Mouse (Mus musculus) heart, postnatal 0 days (tissue): ENCODE results near the gene Scn1b. TPM values are rescaled to one million over a fixed set of nuclear protein-coding genes. Genes with fewer than 3 reads are reported as not detected.

Source experiments
- ATAC-seq: fragments of 200-750 bp; cut with Nextera tagmentation; 2 replicates; pipeline ENCODE4 v1.8.0; 2017; ENCODE audit warnings: low read depth, moderate number of reproducible peaks, moderate library complexity; ENCODE audit not compliant: insufficient read depth
- DNase-seq: peaks from one replicate; pipeline ENCODE4 v3.0.0-alpha.2; 2016; ENCODE audit warnings: low spot score
- H3K27ac ChIP-seq: fragments of 300-500 bp; sonication (generic); 2 replicates; pipeline ENCODE4 v1.5.1; 2014; ENCODE audit warnings: low read depth, mild to moderate bottlenecking
- H3K27me3 ChIP-seq: fragments of 300-500 bp; sonication (generic); 2 replicates; pipeline ENCODE4 v1.6.1; 2014; ENCODE audit warnings: low read length, mixed read lengths; ENCODE audit not compliant: control insufficient read depth, insufficient read depth
- H3K36me3 ChIP-seq: fragments of 300-500 bp; sonication (generic); replicated peaks from 2 replicates; pipeline ENCODE4 v1.6.1; 2014; ENCODE audit warnings: low read length, mixed read lengths; ENCODE audit not compliant: control insufficient read depth, insufficient read depth
- H3K4me1 ChIP-seq: fragments of 300-500 bp; sonication (generic); 2 replicates; pipeline ENCODE4 v1.6.1; 2014; ENCODE audit warnings: antibody characterized with exemption; ENCODE audit not compliant: control insufficient read depth, insufficient read depth
- H3K4me2 ChIP-seq: fragments of 300-500 bp; sonication (generic); 2 replicates; pipeline ENCODE4 v1.6.1; 2014; ENCODE audit warnings: low read depth, mild to moderate bottlenecking, low read length, moderate library complexity
- H3K4me3 ChIP-seq: fragments of 300-500 bp; sonication (generic); 2 replicates; pipeline ENCODE4 v1.5.1; 2014; ENCODE audit warnings: low read depth, low read length
- H3K9ac ChIP-seq: fragments of 300-500 bp; sonication (generic); replicated peaks from 2 replicates; pipeline ENCODE4 v1.6.1; 2014; ENCODE audit warnings: low read depth, low read length, mixed read lengths
- H3K9me3 ChIP-seq: fragments of 300-500 bp; sonication (generic); replicated peaks from 2 replicates; pipeline ENCODE4 v1.6.1; 2016; ENCODE audit warnings: low read length; ENCODE audit not compliant: control insufficient read depth
- CTCF ChIP-seq: IDR thresholded peaks from 2 replicates; pipeline ENCODE4 v1.5.1; 2016; ENCODE audit warnings: antibody characterized with exemption, control low read depth, low read depth
- EP300 ChIP-seq: IDR thresholded peaks from 2 replicates; pipeline ENCODE4 v1.6.1; 2016; ENCODE audit warnings: antibody characterized with exemption, low read depth
- WGBS: fragments of 180-500 bp; shearing (Covaris S2); extraction: QIAGEN DNeasy Blood & Tissue Kit; methylation state at CpG from one replicate; pipeline ENCODE4 v1.1.7; 2014; 5-methylcytosine and 5-hydroxymethylcytosine counted together
- polyA plus RNA-seq: library from polyadenylated mRNA; unstranded; fragments of >200 nt; fragmentation: Nextera tagmentation; extraction: Ambion mirVana; gene quantifications from 2 replicates; pipeline ENCODE4 v1.2.1, GENCODE M21; 2015
- total RNA-seq: library from RNA; depleted of rRNA; stranded (reverse); fragments of >200 nt; gene quantifications from 2 replicates; pipeline ENCODE4 v1.2.3, GENCODE M21; 2014; ENCODE audit warnings: low replicate concordance

Scn1b gene
- total and polyA plus RNA-seq, 2 experiments from 2014 or later = 4.2 to 4.7 TPM

DNA sequence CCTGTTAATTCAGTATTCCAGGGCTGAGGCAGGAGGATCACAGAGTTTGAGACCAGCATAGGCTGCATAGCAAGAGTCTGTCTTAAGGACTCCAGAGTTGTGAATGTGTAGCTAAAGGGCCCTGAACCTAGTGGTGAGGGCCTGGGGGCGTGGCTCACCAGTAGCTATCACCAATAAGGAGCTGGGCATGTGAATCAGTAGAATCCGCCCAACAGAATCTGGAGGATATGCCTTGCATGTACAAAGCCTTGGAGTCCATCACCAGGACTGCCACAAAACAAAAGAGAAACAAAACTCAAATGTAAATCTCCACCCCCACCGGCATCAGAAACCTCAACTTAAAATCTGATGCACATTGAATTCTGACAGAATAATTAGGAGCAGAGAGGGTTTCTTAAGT is 21.3 kb upstream of the Scn1b start:
- no peaks in the 10 kb centered on the region for H3K9me3 ChIP-seq
- H3K36me3 ChIP-seq = peaks cover 7% of the 10 kb centered on the region
- no peaks in the 10 kb centered on the region for H3K27me3 ChIP-seq
- H3K4me2 ChIP-seq = peak overlapping the region; percentile 87; the same call in 1 of the 2 replicates
- peak overlapping the region; percentile 33 for H3K9ac ChIP-seq
- H3K4me3 ChIP-seq = no peak overlapping the region
- DNase-seq (no peak), ATAC-seq (no peak)
- TF ChIP-seq CTCF = no peak
- TF ChIP-seq EP300 = no peak
- peaks cover 38% of the 10 kb centered on the region for H3K4me1 ChIP-seq
- H3K27ac ChIP-seq = peak overlapping the region; percentile 74
- WGBS = 71% methylated on average over 3 of the region's 3 CpGs

DNA sequence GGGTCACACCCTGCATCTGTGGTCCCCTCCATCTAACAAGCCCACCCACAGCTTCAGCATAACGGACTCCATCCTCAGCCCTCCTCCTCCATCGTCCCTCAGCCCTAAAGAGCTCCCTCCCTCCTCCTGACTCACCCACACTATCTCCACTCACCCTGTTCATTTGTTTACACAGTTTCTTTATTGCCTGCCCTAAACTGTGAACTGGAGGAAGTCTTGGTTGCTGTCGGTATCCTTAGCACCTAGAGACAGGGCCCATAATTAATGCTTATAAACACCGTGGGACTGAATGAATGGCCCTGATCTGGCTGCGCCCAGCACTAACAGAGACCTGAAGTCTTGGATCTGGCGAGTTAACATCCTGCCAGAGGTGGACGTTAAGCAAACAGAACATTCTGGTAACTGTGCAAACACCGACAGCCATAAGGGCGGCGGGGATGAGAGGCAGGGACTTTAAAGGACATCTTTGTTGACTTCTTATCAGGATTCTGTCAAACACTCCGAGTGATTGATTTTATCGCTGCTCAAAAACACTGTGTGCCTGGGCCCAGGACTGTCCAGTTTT is 18.9 kb upstream of the Scn1b start:
- TF ChIP-seq CTCF (no peak), EP300 (no peak)
- Histone ChIP-seq H3K4me2 (no peak overlapping the region), H3K9me3 (no peaks in the 10 kb centered on the region), H3K9ac (no peak overlapping the region), H3K4me3 (no peak overlapping the region), H3K27me3 (no peaks in the 10 kb centered on the region), H3K27ac (no peak overlapping the region), H3K36me3 (peaks cover 31% of the 10 kb centered on the region), H3K4me1 (peaks cover 26% of the 10 kb centered on the region)
- 46% methylated on average over 12 of the region's 12 CpGs for WGBS
- ATAC-seq (no peak), DNase-seq (no peak)

DNA sequence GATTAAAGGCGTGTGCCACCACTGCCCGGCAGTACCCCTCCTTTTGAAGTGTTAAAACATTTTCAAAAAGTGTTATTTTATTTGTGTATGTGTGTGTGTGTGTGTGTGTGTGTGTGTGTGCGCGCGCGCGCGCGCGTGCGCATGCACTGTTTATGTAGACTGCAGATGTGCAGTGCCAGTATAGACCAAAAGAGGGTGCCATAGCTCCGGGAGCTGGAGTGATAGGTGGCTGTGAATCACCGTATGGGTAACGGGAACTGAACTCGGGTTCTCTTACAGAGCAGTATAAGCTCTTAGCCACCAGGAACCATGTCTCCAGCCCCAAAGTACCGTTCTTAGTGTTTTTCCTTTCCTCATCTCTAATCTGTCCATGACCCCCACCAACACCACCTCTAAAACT is 18.1 kb upstream of the Scn1b start:
- peaks cover 35% of the 10 kb centered on the region for H3K36me3 ChIP-seq
- TF ChIP-seq EP300 (no peak), CTCF (0 out of 2 replicates have a peak, but pooled peaks have one; percentile 9)
- no peaks in the 10 kb centered on the region for H3K9me3 ChIP-seq
- WGBS = 96% methylated on average over 16 of the region's 16 CpGs
- ATAC-seq (no peak), DNase-seq (no peak)
- H3K9ac ChIP-seq = no peak overlapping the region
- no peak overlapping the region for H3K27ac ChIP-seq
- H3K27me3 ChIP-seq = no peaks in the 10 kb centered on the region
- H3K4me3 ChIP-seq = no peak overlapping the region
- H3K4me2 ChIP-seq = no peak overlapping the region
- peaks cover 26% of the 10 kb centered on the region for H3K4me1 ChIP-seq

DNA sequence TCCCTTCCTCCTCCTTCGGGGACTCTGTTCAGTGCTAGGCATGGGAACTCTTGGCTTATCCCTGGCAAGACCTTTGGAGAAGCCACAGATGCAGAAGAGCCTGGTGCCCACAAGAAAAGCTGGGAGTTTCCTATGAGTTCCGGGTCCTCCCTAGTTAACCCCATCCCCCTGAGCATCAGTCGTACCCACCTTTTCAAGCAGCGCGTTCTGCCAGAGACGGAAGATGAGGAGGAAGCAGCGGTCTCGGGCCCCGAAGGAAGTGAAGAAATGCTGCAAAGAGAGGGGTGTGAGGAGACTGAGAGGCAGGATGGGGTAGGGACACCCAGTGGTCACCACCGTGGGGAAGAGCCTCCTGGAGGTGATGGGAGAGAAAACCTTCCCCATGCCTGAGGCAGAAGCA is 14.1 kb upstream of the Scn1b start:
- DNase-seq = no peak
- ATAC-seq = no peak
- Histone ChIP-seq H3K4me1 (no peaks in the 10 kb centered on the region), H3K9ac (no peak overlapping the region), H3K36me3 (peaks cover 74% of the 10 kb centered on the region), H3K4me2 (no peak overlapping the region), H3K9me3 (no peaks in the 10 kb centered on the region), H3K4me3 (no peak overlapping the region), H3K27ac (no peak overlapping the region), H3K27me3 (no peaks in the 10 kb centered on the region)
- TF ChIP-seq EP300 (no peak), CTCF (no peak)
- WGBS = 90% methylated on average over 10 of the region's 10 CpGs

DNA sequence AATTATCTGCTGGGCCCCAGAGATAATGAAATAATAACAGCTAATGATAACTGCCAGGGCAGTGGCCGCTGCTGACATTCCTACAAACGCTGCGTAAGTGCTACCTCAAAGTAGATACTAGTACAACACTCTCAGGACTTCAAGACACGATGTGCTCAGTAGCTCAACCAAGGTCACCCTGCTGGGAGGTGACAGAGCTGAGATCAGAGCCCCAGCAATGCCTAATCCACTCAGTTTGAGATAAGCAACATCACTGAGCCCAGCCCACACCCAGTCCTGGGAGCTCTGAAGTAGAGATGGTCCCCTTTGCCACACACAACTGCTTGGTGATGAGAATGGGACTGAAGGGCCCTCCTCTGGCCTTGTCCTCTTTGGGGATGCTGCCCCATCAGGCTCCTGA is 13.5 kb upstream of the Scn1b start:
- H3K27me3 ChIP-seq = no peaks in the 10 kb centered on the region
- no peak overlapping the region for H3K4me3 ChIP-seq
- no peak overlapping the region for H3K4me2 ChIP-seq
- H3K4me1 ChIP-seq = no peaks in the 10 kb centered on the region
- H3K9me3 ChIP-seq = no peaks in the 10 kb centered on the region
- TF ChIP-seq CTCF = no peak
- TF ChIP-seq EP300 = no peak
- ATAC-seq = peak; percentile 57
- H3K9ac ChIP-seq = no peak overlapping the region
- 26% methylated on average over 4 of the region's 4 CpGs for WGBS
- peak overlapping the region; percentile 41; the same call in 1 of the 2 replicates for H3K27ac ChIP-seq
- peaks cover 80% of the 10 kb centered on the region for H3K36me3 ChIP-seq
- no peak for DNase-seq

DNA sequence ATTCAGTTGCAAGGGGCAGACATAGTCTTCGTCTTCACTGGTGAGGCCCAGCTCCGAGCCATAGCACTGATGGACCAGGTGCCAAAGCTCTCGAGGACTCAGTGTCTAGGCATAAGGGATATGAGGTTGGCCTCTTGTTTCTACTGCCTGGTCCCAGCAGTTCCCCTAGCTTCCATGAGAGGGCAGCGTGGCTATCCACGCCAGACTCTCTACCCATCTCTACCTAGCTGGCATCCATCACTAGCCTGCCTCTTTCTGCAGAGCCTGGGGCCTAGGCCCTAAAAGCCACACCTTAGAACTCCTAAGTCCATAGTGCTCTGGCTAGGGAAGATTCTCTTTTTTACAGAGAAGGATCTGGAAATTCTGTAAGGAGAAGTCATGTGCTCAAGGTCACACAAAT is 13.0 kb upstream of the Scn1b start:
- ATAC-seq (peak; percentile 81), DNase-seq (peak; percentile 70)
- Histone ChIP-seq H3K4me1 (no peaks in the 10 kb centered on the region), H3K4me3 (no peak overlapping the region), H3K27me3 (no peaks in the 10 kb centered on the region), H3K9ac (no peak overlapping the region), H3K4me2 (no peak overlapping the region), H3K27ac (no peak overlapping the region; the same call in 1 of the 2 replicates), H3K36me3 (peaks cover 85% of the 10 kb centered on the region), H3K9me3 (no peaks in the 10 kb centered on the region)
- WGBS = 52% methylated on average over 5 of the region's 5 CpGs
- peak; percentile 85 for TF ChIP-seq CTCF
- TF ChIP-seq EP300 = no peak
